27 mouse cellular contexts compared by ENCODE assay signal in genomic region chr1:105083551-105084103, GRCm38 (mm10).
DNase-seq lines count a peak whose midpoint lies in the region; ATAC-seq lines count a peak whose summit lies in the region.
"Had no signal": no experiment of that assay in that cellular context is flagged by ENCODE, and none has a peak within 500 bp of the region (broad histone marks: within the 10 kb centered on the region; RNA-seq: fewer than 3 reads in every experiment).

No protein-coding gene starts in this region.

- no peak for ATAC-seq in kidney, embryonic 15.5 days (replicated peaks; ENCODE audit: low FRiP score)
- ATAC-seq in kidney, embryonic 14.5 days (ENCODE audit: low FRiP score, low TSS enrichment) = no peak

- no peak overlapping the region for H3K9ac ChIP-seq in kidney, embryonic 15.5 days
- no peak overlapping the region for H3K9ac ChIP-seq in kidney, embryonic 14.5 days (ENCODE audit: low read depth, low read length)
- H3K9ac ChIP-seq: forebrain, embryonic 12.5 days; hindbrain, embryonic 12.5 days; liver, embryonic 15.5 days; lung, embryonic 15.5 days; stomach, embryonic 15.5 days had no signal

- H3K36me3 ChIP-seq in kidney, embryonic 15.5 days = no peaks in the 10 kb centered on the region
- H3K36me3 ChIP-seq in kidney, embryonic 14.5 days (ENCODE audit: control insufficient read depth, insufficient read depth, low read length) = no peaks in the 10 kb centered on the region
- no peaks in the 10 kb centered on the region for H3K36me3 ChIP-seq in limb, embryonic 10.5 days
- H3K36me3 ChIP-seq: forebrain, embryonic 12.5 days; hindbrain, embryonic 12.5 days; liver, embryonic 15.5 days; lung, embryonic 15.5 days; stomach, embryonic 15.5 days had no signal

- H3K4me2 ChIP-seq in kidney, embryonic 15.5 days = no peak overlapping the region
- no peak overlapping the region for H3K4me2 ChIP-seq in kidney, embryonic 14.5 days (replicated peaks; ENCODE audit: low read depth, low read length)
- H3K4me2 ChIP-seq: forebrain, embryonic 12.5 days; heart, embryonic 11.5 days; hindbrain, embryonic 12.5 days; liver, embryonic 15.5 days; lung, embryonic 15.5 days; stomach, embryonic 15.5 days had no signal

- peaks cover 6% of the 10 kb centered on the region; the same call in 1 of the 2 replicates for H3K4me1 ChIP-seq in kidney, embryonic 15.5 days
- 0 out of 2 replicates have a peak, but pooled peaks cover 5% of the 10 kb centered on the region for H3K4me1 ChIP-seq in kidney, embryonic 14.5 days (ENCODE audit: control insufficient read depth, insufficient read depth, low read length)
- H3K4me1 ChIP-seq in limb, embryonic 10.5 days = peaks cover 19% of the 10 kb centered on the region
- H3K4me1 ChIP-seq: forebrain, embryonic 12.5 days; hindbrain, embryonic 12.5 days; liver, embryonic 15.5 days; lung, embryonic 15.5 days; stomach, embryonic 15.5 days had no signal

- H3K27ac ChIP-seq in kidney, embryonic 15.5 days = 0 out of 2 replicates have a peak overlapping the region, but pooled peaks have one; percentile 39
- H3K27ac ChIP-seq in kidney, embryonic 14.5 days (ENCODE audit: low read depth, low read length) = no peak overlapping the region
- no peak overlapping the region for H3K27ac ChIP-seq in limb, embryonic 10.5 days
- H3K27ac ChIP-seq: forebrain, embryonic 12.5 days; hindbrain, embryonic 12.5 days; liver, embryonic 15.5 days; lung, embryonic 15.5 days; stomach, embryonic 15.5 days had no signal

- intact Hi-C loops in heart, postnatal 36 days (cut with DNase I) = no loop called here

- no peaks in the 10 kb centered on the region for H3K27me3 ChIP-seq in kidney, embryonic 15.5 days
- no peaks in the 10 kb centered on the region for H3K27me3 ChIP-seq in kidney, embryonic 14.5 days (ENCODE audit: control insufficient read depth, insufficient read depth, low read length)
- peaks cover 16% of the 10 kb centered on the region; the same call in 1 of the 2 replicates for H3K27me3 ChIP-seq in limb, embryonic 10.5 days (ENCODE audit: low read depth, poor library complexity, severe bottlenecking)
- H3K27me3 ChIP-seq: forebrain, embryonic 12.5 days; hindbrain, embryonic 12.5 days; liver, embryonic 15.5 days; lung, embryonic 15.5 days; stomach, embryonic 15.5 days had no signal

- H3K4me3 ChIP-seq in kidney, embryonic 15.5 days (replicated peaks) = no peak overlapping the region
- no peak overlapping the region for H3K4me3 ChIP-seq in kidney, embryonic 14.5 days (ENCODE audit: low read length)
- H3K4me3 ChIP-seq in limb, embryonic 10.5 days = no peak overlapping the region
- H3K4me3 ChIP-seq: erythroblast, embryonic 14.5 days; forebrain, embryonic 12.5 days; hindbrain, embryonic 12.5 days; liver, embryonic 15.5 days; lung, embryonic 15.5 days; stomach, embryonic 15.5 days had no signal

- WGBS in kidney, embryonic 15.5 days = 76% methylated on average over 6 of the region's 6 CpGs
- 77% methylated on average over 6 of the region's 6 CpGs for WGBS in kidney, embryonic 14.5 days
- 62% methylated on average over 6 of the region's 6 CpGs for WGBS in limb, embryonic 10.5 days

- DNase-seq in brain, adult 2 months (ENCODE audit: low read depth, low spot score) = peak; percentile 37
- DNase-seq in embryo, embryonic 11 days = peak; percentile 28
- DNase-seq in limb, embryonic 10.5 days (ENCODE audit: low spot score) = peak; percentile 44
- DNase-seq in heart, postnatal 36 days = no peak
- no peak for DNase-seq in left cerebral cortex, adult 11 months (ENCODE audit: low spot score)
- DNase-seq in thymus, postnatal 14 days = no peak
- DNase-seq: adrenal gland, postnatal 36 days; cerebellum, adult 11-12 months; cerebellum, postnatal 10 days; gastrocnemius, postnatal 10 days; heart, adult 11 months; heart, postnatal 10 days; kidney, adult 11 months; kidney, postnatal 14 days; liver; lung, postnatal 4 days; right cerebral cortex, adult 18-20 months; thymus, postnatal 36 days had no signal

- no peaks in the 10 kb centered on the region for H3K9me3 ChIP-seq in kidney, embryonic 15.5 days (replicated peaks)
- H3K9me3 ChIP-seq in kidney, embryonic 14.5 days (ENCODE audit: control insufficient read depth, low read length) = no peaks in the 10 kb centered on the region
- no peaks in the 10 kb centered on the region for H3K9me3 ChIP-seq in limb, embryonic 10.5 days (replicated peaks)
- H3K9me3 ChIP-seq: forebrain, embryonic 12.5 days; hindbrain, embryonic 12.5 days; liver, embryonic 15.5 days; lung, embryonic 15.5 days; stomach, embryonic 15.5 days had no signal

Comparison
In these comparisons a context has a peak if more than half of its experiments do, and no peak if none do; other contexts are left out.
1. DNase-seq: peak in brain, adult 2 months (single experiment), embryo, embryonic 11 days (single experiment) and limb, embryonic 10.5 days (single experiment); none in heart, postnatal 36 days (0 of 2), left cerebral cortex, adult 11 months (single experiment) and thymus, postnatal 14 days (single experiment).